Mouse (Mus musculus): ENCODE data around the gene Kif6.

DNA sequence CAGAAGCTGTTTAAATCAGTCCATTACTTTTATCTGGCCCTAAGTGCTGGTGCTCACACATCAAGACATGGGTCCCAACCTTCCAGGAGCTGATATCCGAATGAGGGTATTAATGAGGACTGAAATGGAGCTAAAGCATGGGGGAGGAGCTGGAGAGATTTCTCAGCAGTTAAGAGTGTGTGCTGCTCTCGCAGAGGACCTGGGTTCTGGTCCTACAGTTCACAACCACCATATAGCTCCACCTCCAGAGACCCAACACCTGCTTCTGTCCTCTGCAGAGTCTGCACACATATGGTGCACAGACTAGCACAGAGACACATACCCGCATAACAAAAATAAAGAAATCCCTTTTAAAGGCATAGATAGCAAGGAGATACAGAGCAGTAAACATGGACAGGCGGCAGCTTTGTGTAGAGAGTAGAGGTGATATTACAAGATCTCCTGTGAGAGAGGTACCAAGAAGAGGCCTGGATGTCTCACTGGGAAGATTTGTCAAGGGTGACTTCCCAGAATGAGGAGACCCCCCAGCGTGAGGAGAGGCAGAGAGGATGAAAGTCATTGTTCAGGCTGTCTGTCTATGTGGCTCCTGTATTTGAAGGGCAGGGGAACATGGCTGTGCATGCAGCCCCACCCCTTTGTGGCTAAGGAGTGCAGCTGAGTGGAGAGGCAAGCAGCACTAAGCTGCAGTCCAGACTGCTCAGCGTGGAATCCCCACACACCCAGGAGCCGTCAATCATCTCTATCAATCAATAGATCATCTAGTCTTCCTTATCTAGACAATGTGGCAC is 173.4 kb downstream of the Kif6 start:
- TF ChIP-seq POLR2A (IDR thresholded peaks at IDR 0.05; ENCODE audit: borderline replicate concordance, extremely low read depth, insufficient read depth, insufficient read length, poor library complexity, severe bottlenecking) (no peak), CTCF (IDR thresholded peaks at IDR 0.05; ENCODE audit: borderline replicate concordance, extremely low read depth, insufficient read depth, insufficient read length) (no peak)
